Mouse (Mus musculus) B cell, adult (primary cell): ENCODE results near the gene Sirt7. TPM values are rescaled to one million over a fixed set of nuclear protein-coding genes. Genes with fewer than 3 reads are reported as not detected.

Experiments
- total RNA-seq: library from RNA; stranded (reverse); gene quantifications from 4 replicates; pipeline ENCODE4 v1.2.4, GENCODE M21; 2023; ENCODE audit not compliant: inconsistent age

Sirt7 gene
- 114 to 130 TPM (median 118 TPM) in 4 replicates for total RNA-seq

DNA sequence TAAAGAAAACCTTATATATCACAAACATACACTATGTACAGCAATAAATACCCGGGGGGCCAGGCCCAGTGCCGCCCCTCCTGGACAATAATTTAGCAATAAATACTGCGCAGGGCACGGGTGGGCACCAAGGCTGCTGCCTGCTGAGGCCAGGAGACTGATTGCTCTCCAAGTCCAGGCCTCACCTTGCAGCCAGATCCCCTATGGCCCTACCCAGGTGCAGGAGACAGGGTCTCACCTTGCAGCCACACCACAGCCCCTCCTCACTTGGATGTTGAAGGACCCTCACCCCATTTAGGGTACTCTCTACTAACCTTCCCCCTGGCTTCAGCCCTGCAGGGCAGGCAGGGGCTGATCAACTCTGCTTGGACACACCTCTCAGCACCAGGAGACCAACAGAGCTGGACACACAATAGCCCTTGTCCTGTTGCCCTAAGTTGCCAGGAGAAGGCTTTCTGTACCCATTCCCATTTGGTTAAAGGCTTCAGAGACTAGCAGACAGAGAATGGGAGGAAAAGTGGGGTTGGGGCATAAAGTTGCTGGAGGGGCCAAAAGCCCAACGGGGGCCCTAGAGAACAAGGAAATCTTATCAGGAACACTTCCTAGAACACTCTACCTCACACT, at the start of gene Sirt7:
Gene Sirt7 (minus strand): TSS at position 89 of the 624 bp plus-strand sequence.

DNA sequence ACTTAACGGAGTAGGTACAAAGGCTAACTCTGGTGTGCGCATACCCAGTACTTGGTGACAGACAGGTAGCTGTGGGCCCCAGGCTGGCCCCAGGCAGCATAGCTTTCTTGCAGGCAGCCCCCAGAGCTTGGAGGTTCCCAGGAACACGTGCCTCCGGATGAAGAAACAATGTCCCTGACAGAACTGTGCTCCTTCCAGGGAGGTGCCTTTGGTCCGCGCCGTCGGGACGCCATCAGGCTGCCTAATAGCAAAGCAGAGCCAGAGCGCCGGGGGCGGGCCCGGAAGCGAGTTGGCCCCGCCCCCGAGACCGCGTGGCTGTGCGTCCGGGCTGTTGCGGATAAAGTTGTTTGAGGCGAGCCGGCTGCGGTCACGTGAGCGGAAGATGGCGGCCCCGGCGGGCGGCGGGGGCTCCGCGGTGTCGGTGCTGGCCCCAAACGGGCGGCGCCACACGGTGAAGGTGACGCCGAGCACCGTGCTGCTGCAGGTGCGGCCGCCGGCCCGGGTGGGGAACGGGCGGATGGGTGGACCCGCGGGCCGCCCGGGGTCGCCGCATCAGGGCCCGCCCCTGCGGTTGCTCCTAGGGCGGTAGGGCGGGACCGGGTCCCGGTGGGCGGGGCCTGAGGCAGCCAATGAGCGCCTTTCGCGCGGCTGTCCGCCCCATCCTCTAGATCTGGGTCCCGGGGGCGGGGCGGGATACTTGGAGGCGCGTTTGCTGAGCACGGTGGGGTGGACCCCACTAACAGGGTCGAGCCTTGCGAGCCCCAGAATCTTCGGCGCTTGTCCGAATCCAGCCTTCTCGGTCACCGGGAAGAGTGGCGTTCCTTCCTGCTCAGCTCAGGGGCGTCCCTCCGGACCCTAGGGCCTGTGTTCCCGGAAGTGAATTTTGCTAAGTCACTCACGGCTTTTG, 47.9 kb upstream of the Sirt7 start, which contains the start of gene Aspscr1:
Gene Aspscr1 (plus strand): TSS at position 287 of the 907 bp plus-strand sequence.

DNA sequence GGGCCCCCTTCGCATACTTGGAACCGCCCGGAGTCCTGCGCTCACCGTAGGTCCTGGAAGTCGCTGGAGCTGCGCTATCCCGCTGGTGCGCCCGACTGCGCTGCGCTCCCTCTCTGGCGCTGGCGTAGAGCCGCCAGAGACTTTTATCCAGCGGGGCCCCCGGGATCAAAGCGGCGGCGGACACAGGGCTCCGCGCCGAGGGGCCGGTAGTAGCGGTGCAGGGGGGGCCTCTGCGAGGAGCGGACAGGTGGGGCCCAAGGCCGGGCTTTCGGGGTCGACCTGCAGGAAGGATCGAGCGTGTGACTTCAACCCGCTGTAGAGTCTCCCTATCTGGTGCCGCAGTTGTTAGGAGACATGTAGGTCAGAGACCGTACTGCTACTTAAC, 36.0 kb upstream of the Sirt7 start, which contains the start of gene Notum:
Gene Notum (minus strand): TSS at position 100 of the 385 bp plus-strand sequence.

DNA sequence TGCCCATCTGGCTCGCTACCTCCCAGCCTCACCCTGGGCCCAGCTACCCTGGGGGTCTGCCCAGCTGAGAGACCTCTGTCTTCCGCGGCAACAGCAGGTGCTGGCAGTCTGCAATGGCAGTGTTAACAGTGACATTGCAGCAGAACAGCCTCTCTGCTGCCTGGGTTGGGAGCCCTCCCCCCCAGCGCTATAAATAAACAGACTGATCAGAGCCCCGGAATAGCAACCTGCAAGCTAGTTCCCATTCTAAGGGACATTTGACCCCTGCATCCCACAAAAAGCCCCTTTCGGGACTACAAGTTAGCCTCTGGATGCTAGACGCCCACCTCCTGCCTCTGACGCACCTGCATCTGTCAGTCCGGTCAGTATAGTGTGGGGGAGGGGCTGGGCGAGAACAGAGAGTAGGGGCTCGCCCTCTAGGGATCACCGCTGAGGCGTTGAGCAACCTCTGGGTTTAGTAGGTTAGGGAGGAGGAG, 23.0 kb upstream of the Sirt7 start, which contains the start of gene Myadml2:
Gene Myadml2 (minus strand): TSS at position 158 of the 476 bp plus-strand sequence.

DNA sequence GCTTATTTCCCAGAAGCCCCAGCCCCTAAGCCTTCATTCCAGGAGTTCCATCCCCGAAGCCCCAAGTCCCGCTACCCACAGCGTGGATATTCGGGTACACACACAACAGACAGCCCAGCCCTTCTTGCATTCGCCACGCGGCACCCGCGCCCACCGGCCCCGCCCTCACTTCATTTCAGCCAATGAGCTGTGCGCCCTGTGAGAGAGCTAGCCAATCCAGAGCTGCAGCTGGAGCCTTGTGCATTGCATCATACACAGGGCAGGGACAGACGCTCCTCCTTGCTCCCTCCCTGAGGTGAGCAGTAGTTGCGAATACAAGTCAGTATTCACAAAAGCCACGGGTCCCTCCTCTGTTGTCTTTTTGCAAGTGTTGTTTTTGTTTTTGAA, 18.6 kb upstream of the Sirt7 start, which contains the start of gene Pycr1:
Gene Pycr1 (minus strand): TSS at position 169 of the 387 bp plus-strand sequence.

DNA sequence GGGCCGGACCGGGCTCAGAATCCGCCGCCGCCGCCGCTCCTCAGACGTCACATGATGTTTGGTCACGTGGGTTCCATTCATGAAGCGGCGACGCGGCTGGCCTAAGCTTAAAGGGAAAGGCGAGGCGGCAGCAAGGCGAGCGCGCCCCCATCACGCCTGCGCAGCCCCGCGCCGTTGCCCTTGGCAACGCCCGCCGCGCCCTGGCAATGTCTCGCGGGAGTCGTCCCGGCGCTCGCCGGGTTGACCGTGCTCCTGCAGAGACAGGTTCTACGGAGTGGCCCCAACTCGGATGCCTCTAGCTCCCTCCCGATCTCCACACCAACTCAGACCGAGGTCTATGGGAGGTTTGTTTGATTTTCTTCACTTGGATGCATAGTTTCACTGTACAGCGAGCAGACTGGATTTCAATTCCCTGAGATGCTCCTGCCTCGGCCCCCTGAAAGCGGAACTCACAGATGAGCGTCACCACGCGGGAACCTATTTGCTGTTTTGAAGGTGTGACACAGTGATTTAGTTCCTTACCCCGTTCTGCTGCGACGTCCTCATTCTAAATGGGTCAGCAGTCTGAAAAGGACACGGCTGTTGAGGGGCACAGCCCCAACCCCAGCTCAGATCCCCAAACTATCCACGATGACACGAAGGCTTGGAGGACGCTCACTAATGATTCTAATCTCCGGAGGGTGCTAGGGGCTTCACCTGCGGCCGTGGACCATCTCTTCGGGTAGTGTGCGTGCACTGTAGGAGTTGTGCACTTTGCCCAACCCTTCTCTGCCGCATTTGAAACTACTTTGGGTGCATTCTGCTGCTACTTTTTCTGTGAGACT, 8.7 kb upstream of the Sirt7 start, which contains the start of gene Mafg:
Gene Mafg (minus strand): TSS at position 81 of the 824 bp plus-strand sequence.

DNA sequence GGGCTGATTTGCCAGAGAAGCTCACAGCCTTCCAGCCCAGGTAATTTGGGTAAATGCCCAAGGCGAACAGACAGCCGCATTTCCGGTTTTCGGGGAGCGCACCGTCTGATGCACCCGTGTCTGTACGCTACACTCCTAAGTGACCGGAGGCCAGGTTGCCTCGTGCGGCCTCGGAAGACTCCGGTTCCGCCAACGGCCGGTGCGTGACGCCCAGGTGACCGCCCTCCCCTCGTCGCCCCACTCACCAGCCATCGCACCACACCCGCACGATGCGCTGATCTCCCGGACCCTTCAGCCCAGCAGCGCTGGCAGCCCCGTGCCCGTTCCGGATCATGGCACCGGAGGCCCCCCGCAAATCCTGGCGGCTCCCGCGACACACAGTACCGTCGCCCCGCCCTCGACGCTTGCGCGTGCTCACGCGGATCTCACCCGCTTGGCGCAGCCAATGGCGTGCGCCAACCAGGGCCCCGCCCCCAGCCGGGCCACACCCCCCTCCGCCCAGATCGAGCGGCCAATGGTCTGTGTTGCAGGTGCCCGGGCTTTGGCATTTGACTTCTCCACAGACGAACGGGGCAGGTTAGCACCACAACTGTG, 7.4 kb downstream of the Sirt7 start, which contains the start of gene Pcyt2:
Gene Pcyt2 (minus strand): TSS at position 418 of the 594 bp plus-strand sequence.

DNA sequence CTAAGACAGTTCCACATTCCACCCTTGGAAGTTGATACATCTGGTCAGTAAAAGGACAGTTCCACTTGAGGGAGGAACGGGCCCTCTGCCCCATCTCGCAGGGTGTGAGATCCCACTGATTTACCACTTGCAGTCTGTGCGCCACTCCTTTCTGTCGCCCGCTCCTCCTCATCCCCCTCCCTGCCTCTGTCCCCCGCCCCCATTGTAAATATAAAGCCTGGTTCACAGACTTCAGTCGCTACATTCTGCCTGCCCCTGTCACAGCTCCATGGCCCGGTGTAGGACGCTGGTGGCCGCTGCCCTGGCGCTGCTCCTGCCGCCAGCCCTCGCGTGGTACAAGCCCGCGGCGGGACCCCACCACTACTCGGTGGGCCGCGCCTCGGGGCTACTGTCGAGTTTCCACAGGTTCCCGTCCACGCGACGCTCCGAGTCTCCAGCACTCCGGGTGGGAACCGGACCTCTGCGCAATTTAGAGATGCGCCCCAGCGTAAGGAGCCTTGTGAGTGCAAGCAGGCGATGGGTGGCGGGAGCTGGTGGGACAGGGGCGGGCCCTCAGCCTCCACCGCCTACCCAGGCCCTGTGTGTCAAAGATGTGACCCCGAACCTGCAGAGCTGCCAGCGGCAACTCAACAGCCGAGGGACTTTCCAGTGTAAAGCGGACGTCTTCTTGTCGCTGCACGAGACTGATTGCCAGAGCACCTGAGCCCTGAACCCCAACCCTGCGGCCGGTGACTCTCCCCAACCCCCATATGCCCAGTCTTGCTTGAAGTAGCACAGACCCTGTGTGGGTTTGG, 16.6 kb downstream of the Sirt7 start, which contains the start of gene Npb:
Gene Npb (plus strand): TSS at position 237 of the 794 bp plus-strand sequence.

DNA sequence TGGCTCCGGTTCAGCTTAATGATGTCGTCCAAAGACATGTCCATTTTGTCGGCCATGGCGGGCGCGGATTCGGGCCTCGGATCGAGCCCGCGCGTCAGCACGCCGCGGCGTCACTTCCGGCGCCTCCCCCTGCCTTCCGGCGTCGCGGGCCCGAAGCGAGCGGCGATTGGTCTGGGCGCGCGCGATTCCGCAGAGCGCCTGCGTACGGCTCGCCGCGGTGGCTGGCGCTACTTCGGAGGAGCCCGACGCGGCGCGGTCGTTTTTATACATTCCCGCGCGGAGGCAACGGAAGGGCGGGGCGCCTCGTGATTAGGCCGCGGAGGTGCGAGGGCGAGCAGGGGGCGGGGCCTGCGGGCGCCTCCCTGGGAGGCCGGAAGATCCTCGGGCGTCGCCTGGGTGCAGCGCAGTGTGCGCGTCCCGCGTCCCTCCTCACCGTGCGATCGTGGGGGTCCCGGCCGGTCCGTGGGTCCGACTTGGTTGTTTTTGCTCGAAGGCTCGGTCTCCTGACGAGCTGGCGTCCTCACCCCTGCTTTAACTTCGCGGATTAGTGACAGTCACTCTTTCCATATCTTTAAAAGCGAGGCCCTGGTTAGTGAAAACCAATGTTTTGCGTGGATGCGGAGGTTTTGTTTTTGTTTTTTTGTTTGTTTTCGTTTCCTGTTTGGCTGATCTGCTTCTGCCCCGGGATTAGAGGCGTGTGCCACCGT, 26.6 kb downstream of the Sirt7 start, which contains the start of the genes Alyref and Anapc11:
Gene Alyref (minus strand): TSS at position 83 of the 707 bp plus-strand sequence.
Gene Anapc11 (plus strand): TSS at position 139 of the 707 bp plus-strand sequence.

DNA sequence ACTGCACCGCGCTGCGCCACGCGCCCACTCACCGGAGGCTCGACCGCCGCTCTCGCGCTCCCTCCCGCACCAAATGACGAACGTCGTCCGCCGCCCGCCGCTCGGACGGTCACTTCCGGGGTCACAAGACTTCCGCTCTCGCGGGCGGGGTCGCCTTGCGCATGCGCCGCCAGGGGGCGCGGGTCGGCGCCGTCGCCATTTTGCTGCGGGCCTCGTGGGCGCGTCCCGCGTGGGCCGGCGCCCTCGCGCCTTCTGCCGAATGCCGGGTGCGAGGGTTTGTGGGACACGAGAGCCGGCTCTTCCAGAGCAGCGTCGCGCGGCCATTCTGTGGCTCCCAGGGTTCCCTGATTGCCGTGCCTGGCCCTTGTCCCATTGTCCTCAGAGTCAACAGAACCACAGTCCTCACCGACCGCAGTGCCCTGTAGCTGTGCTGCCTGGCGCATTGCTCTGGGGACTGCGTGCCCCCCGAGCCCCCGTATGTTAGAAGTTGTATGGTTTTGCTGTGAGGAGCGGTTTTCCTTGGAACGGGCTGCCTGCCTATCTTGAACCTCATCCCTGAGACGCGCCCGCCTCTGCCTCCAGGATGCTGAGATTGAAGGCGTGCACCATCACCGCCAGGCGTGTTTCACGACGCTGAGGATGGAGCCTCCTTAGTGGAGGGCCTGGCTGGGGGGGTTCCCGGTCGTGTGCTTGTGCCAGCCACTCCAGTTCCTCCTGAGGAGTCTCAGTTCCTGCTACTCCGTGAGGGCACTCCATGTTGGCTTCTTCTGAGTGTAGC, 43.4 kb downstream of the Sirt7 start, which contains the start of gene Arhgdia:
Gene Arhgdia (minus strand): TSS at position 135 of the 778 bp plus-strand sequence.

DNA sequence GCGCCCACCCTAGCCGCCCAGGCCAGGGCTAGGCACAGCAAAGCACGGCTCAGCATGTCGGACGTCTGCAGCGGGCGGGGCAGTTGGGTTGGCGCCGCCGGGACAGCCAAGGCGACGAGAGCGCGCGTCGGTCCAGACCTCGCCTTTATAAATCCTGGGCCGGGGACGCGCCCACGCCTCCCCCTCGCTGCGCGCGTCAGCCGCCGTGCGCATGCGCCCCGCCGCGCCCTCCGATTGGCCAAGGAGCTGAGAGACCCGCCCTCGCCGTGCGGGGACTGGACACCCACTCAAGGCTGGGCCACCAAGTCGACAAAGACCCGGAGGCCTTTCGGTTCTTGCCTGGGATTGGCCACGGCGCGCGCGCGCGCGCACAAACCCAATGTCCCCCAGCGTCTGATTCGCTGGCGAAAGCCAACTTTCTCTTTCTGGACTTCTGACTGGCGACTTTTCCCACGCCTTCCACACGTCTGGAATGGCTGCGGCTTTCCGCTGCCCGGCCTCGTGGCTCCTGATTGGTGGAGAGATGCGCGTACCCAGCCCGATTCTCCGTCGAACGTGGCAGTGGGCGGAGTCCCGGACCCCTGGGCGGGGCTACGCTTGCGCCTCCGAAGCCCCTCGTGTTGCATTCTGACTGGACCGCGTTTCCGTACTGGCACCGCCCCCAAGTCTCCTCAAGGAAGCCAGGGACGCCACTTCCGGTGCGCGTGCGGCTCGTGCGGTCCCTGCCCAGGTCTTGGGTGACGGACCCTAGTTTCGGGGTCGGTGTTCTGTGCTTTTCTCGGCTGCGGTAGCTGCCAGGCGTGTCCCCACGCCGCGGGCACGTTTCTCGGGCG, 52.1 kb downstream of the Sirt7 start, which contains the start of gene P4hb:
Gene P4hb (minus strand): TSS at position 502 of the 833 bp plus-strand sequence.

Other genes with a start within 250 kb of the Sirt7 start
- gene Faap100, start 246.5 kb downstream of the Sirt7 start, total RNA-seq = 18.9 to 24.4 TPM (median 19.5 TPM) in 4 replicates
- 60.2 to 72.2 TPM (median 62.6 TPM) in 4 replicates for gene Nploc4, start 187.5 kb downstream of the Sirt7 start, total RNA-seq
- 19.3 to 55.6 TPM (median 19.3 TPM) in 3 of 4 replicates, not detected in the other for gene Tspan10, start 182.6 kb downstream of the Sirt7 start, total RNA-seq
- 0.21 to 0.87 TPM in 2 of 4 replicates, not detected in the others for gene Pde6g, start 171.7 kb downstream of the Sirt7 start, total RNA-seq
- gene Oxld1, start 167.2 kb downstream of the Sirt7 start, total RNA-seq = 3.7 to 11.0 TPM (median 7.5 TPM) in 4 replicates
- gene Ccdc137, start 167.1 kb downstream of the Sirt7 start, total RNA-seq = 34.0 to 41.8 TPM (median 36.3 TPM) in 4 replicates
- 10.4 to 13.5 TPM (median 11.1 TPM) in 4 replicates for gene Arl16, start 157.6 kb downstream of the Sirt7 start, total RNA-seq
- 32.3 to 43.2 TPM (median 33.4 TPM) in 4 replicates for gene Mrpl12, start 140.6 kb downstream of the Sirt7 start, total RNA-seq
- 10.5 to 14.5 TPM (median 12.3 TPM) in 4 replicates for gene Slc25a10, start 133.4 kb downstream of the Sirt7 start, total RNA-seq
- gene Gcgr, start 94.5 kb downstream of the Sirt7 start, total RNA-seq = not detected in 4 replicates
- gene Mcrip1, start 75.5 kb downstream of the Sirt7 start, total RNA-seq = 42.2 to 46.1 TPM (median 43.6 TPM) in 4 replicates
- gene Ppp1r27, start 74.1 kb downstream of the Sirt7 start, total RNA-seq = not detected in 4 replicates
- 141 to 162 TPM (median 155 TPM) in 4 replicates for gene P4hb, start 52.0 kb downstream of the Sirt7 start, total RNA-seq
- 520 to 560 TPM (median 534 TPM) in 4 replicates for gene Arhgdia, start 43.6 kb downstream of the Sirt7 start, total RNA-seq
- 127 to 143 TPM (median 137 TPM) in 4 replicates for gene Alyref, start 26.9 kb downstream of the Sirt7 start, total RNA-seq
- gene Anapc11, start 26.8 kb downstream of the Sirt7 start, total RNA-seq = 45.7 to 57.2 TPM (median 47.4 TPM) in 4 replicates
- gene Npb, start 16.8 kb downstream of the Sirt7 start, total RNA-seq = 1.1 to 3.0 TPM in 2 of 4 replicates, not detected in the others
- 96.0 to 113 TPM (median 107 TPM) in 4 replicates for gene Pcyt2, start 7.3 kb downstream of the Sirt7 start, total RNA-seq
- gene Mafg, start 8.4 kb upstream of the Sirt7 start, total RNA-seq = 57.2 to 69.2 TPM (median 65.4 TPM) in 4 replicates
- 0.96 to 1.9 TPM (median 1.0 TPM) in 4 replicates for gene Pycr1, start 18.5 kb upstream of the Sirt7 start, total RNA-seq
- gene Myadml2, start 22.9 kb upstream of the Sirt7 start, total RNA-seq = 1.3 to 2.2 TPM in 2 of 4 replicates, not detected in the others
- not detected in 4 replicates for gene Notum, start 35.9 kb upstream of the Sirt7 start, total RNA-seq
- gene Aspscr1, start 47.7 kb upstream of the Sirt7 start, total RNA-seq = 93.0 to 111 TPM (median 107 TPM) in 4 replicates
- gene Cenpx, start 88.5 kb upstream of the Sirt7 start, total RNA-seq = 31.7 to 39.4 TPM (median 35.3 TPM) in 4 replicates
- gene Lrrc45, start 88.7 kb upstream of the Sirt7 start, total RNA-seq = 36.5 to 42.3 TPM (median 40.7 TPM) in 4 replicates
- gene Rac3, start 96.2 kb upstream of the Sirt7 start, total RNA-seq = 0.48 to 2.2 TPM (median 1.6 TPM) in 3 of 4 replicates, not detected in the other
- 15.2 to 20.4 TPM (median 17.6 TPM) in 4 replicates for gene Dcxr, start 102.0 kb upstream of the Sirt7 start, total RNA-seq
- not detected in 4 replicates for gene Cbr2, start 106.9 kb upstream of the Sirt7 start, total RNA-seq
- 35.2 to 44.7 TPM (median 42.3 TPM) in 4 replicates for gene Hmga1b, start 137.6 kb upstream of the Sirt7 start, total RNA-seq
- 11.6 to 15.4 TPM (median 14.0 TPM) in 4 replicates for gene Rfng, start 159.0 kb upstream of the Sirt7 start, total RNA-seq
- 71.7 to 83.8 TPM (median 79.2 TPM) in 4 replicates for gene Gps1, start 159.0 kb upstream of the Sirt7 start, total RNA-seq
- 55.9 to 72.0 TPM (median 62.7 TPM) in 4 replicates for gene Dus1l, start 171.2 kb upstream of the Sirt7 start, total RNA-seq
- 104 to 118 TPM (median 109 TPM) in 4 replicates for gene Fasn, start 199.3 kb upstream of the Sirt7 start, total RNA-seq